Mouse (Mus musculus): ENCODE measurements around the gene Cep89. TPM values are rescaled to one million over a fixed set of nuclear protein-coding genes. Genes with fewer than 3 reads are reported as not detected.

The Cep89 gene
- polyA plus RNA-seq, 2 experiments = 11.6 to 14.5 TPM

DNA sequence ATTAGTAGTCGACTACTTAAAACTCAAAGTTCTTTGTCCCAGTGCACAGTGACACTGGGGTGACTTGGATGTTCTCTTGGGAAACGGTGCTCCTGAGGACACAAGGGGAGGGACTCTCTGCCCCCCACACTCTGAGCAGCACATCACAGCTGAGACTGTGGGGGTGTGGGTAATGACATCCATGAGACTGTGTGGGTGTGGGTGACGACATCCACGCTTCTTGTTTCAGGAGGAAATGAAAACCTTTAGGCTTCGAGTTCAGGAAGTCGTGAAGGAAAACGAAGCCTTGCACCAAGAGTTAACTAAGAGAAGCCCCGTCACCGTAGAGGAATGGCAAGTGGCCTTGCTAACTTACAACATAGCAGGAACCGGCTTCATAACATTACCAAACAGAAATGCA lies 26.2 kb downstream of the Cep89 start:
- ATAC-seq (ENCODE audit: insufficient read depth) (no peak), DNase-seq (ENCODE audit: low read depth in 3 of 3, low spot score in 3 of 3) (no peak)
- Histone ChIP-seq H3K4me3 (ENCODE audit: insufficient read depth in 1 of 2, low read depth in 2 of 2, low read length in 2 of 2) (no peak overlapping the region), H3K9ac (replicated peaks) (no peak overlapping the region), H3K36me3 (replicated peaks; ENCODE audit: control insufficient read depth, insufficient read depth, low read depth) (peaks cover 5% of the 10 kb centered on the region), H3K27ac (no peak overlapping the region), H3K4me1 (replicated peaks; ENCODE audit: control insufficient read depth in 2 of 2, insufficient read depth in 2 of 2, low read length in 1 of 2) (no peaks in the 10 kb centered on the region), H3K27me3 (ENCODE audit: control insufficient read depth, insufficient read depth, low read length) (no peaks in the 10 kb centered on the region), H3K9me3 (ENCODE audit: control insufficient read depth, low read length) (no peaks in the 10 kb centered on the region), H3K4me2 (ENCODE audit: low read depth) (no peak overlapping the region)
- 77% methylated on average over 10 of the region's 10 CpGs for WGBS (ENCODE audit: insufficient replicate concordance)
- TF ChIP-seq EP300 (IDR thresholded peaks at IDR 0.05; ENCODE audit: low read depth) (no peak), CTCF (IDR thresholded peaks at IDR 0.05; ENCODE audit: low read depth) (no peak)

DNA sequence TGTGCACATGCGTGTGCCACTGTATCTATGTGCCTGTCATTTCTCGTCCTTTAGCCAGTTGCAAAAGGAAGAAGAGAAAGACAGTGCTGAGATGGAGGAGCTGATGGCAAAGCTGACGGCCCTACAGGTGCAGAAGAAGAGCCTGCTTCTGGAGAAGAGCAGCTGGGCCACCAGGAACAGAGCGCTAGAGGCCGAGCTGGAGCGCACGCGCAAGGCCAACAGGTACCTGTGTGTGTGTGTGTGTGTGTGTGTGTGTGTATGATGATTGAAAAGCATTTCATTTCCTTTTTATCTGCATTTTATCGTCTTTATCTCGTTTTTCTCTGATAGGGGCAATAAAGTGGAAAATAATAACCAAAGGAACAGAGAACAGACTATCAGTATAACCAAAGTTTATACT lies 31.3 kb downstream of the Cep89 start:
- Histone ChIP-seq H3K36me3 (replicated peaks; ENCODE audit: control insufficient read depth, insufficient read depth, low read depth) (peaks cover 5% of the 10 kb centered on the region; the same call in 1 of the 2 replicates), H3K27ac (no peak overlapping the region), H3K9me3 (ENCODE audit: control insufficient read depth, low read length) (no peaks in the 10 kb centered on the region), H3K9ac (replicated peaks) (no peak overlapping the region), H3K27me3 (ENCODE audit: control insufficient read depth, insufficient read depth, low read length) (no peaks in the 10 kb centered on the region), H3K4me2 (ENCODE audit: low read depth) (no peak overlapping the region), H3K4me3 (ENCODE audit: insufficient read depth in 1 of 2, low read depth in 2 of 2, low read length in 2 of 2) (no peak overlapping the region), H3K4me1 (replicated peaks; ENCODE audit: control insufficient read depth in 2 of 2, insufficient read depth in 2 of 2, low read length in 1 of 2) (no peaks in the 10 kb centered on the region)
- TF ChIP-seq EP300 (IDR thresholded peaks at IDR 0.05; ENCODE audit: low read depth) (no peak), CTCF (IDR thresholded peaks at IDR 0.05; ENCODE audit: low read depth) (no peak)
- ATAC-seq (ENCODE audit: insufficient read depth) (no peak), DNase-seq (ENCODE audit: low read depth in 3 of 3, low spot score in 3 of 3) (no peak)
- 83% methylated on average over 10 of the region's 10 CpGs for WGBS (ENCODE audit: insufficient replicate concordance)

DNA sequence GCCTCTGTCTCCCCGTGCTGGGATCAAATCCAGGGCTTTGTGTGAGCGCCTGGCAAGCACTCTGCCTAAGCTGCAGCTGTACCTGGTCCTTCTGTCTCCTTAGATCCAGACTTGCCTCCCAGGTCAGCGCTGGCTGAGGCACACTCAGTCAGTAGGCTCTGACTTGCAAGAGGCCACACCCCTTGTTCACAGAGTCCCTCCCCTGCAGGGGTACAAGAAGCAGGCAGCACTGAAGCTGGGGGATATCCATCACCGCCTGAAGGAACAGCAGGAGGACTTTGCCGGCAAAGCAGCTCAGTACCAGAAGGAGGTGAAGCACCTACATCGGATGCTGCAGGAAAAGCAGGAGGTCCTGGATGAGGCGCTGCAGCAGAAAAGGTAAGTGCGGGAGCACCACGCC lies 38.4 kb downstream of the Cep89 start:
- DNase-seq (ENCODE audit: low read depth in 3 of 3, low spot score in 3 of 3) (no peak), ATAC-seq (ENCODE audit: insufficient read depth) (no peak)
- H3K9ac ChIP-seq (replicated peaks) = no peak overlapping the region
- no peaks in the 10 kb centered on the region for H3K27me3 ChIP-seq (ENCODE audit: control insufficient read depth, insufficient read depth, low read length)
- no peak overlapping the region for H3K4me2 ChIP-seq (ENCODE audit: low read depth)
- 77% methylated on average over 9 of the region's 9 CpGs for WGBS (ENCODE audit: insufficient replicate concordance)
- no peak overlapping the region for H3K27ac ChIP-seq
- peaks cover 7% of the 10 kb centered on the region for H3K36me3 ChIP-seq (replicated peaks; ENCODE audit: control insufficient read depth, insufficient read depth, low read depth)
- no peaks in the 10 kb centered on the region for H3K9me3 ChIP-seq (ENCODE audit: control insufficient read depth, low read length)
- no peak overlapping the region for H3K4me3 ChIP-seq (ENCODE audit: insufficient read depth in 1 of 2, low read depth in 2 of 2, low read length in 2 of 2)
- H3K4me1 ChIP-seq (replicated peaks; ENCODE audit: control insufficient read depth in 2 of 2, insufficient read depth in 2 of 2, low read length in 1 of 2) = no peaks in the 10 kb centered on the region
- TF ChIP-seq EP300 (IDR thresholded peaks at IDR 0.05; ENCODE audit: low read depth) (no peak), CTCF (IDR thresholded peaks at IDR 0.05; ENCODE audit: low read depth) (no peak)

DNA sequence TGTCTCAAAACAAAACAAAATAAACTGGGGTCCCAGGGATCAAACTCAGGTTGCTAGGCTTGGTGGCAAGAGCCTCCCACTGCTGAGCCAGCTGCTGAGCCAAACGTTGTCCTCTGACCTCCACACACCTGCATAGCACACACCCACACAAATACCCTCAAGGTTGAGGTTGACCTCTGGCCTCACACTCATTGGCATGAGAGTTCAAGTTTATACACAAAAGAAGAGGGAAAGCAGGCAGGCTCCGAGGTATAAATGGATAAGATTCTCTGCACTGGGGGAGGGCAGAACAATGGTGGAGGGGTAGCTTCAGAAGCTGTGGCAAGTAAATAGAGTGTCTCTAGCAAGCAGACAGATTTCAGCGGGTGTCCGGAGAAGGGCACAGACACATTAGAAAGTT lies 50.7 kb downstream of the Cep89 start:
- no peak overlapping the region for H3K4me3 ChIP-seq (ENCODE audit: insufficient read depth in 1 of 2, low read depth in 2 of 2, low read length in 2 of 2)
- H3K9me3 ChIP-seq (ENCODE audit: control insufficient read depth, low read length) = no peaks in the 10 kb centered on the region
- peaks cover 0 to 4% of the 10 kb centered on the region in 2 experiments; a peak in 1 of 4 replicates for H3K4me1 ChIP-seq (replicated peaks; ENCODE audit: control insufficient read depth in 2 of 2, insufficient read depth in 2 of 2, low read length in 1 of 2)
- H3K9ac ChIP-seq (replicated peaks) = no peak overlapping the region
- 50% methylated on average over 4 of the region's 4 CpGs for WGBS (ENCODE audit: insufficient replicate concordance)
- no peak overlapping the region for H3K4me2 ChIP-seq (ENCODE audit: low read depth)
- no peaks in the 10 kb centered on the region for H3K27me3 ChIP-seq (ENCODE audit: control insufficient read depth, insufficient read depth, low read length)
- DNase-seq (ENCODE audit: low read depth in 3 of 3, low spot score in 3 of 3) (no peak), ATAC-seq (ENCODE audit: insufficient read depth) (no peak)
- TF ChIP-seq EP300 (IDR thresholded peaks at IDR 0.05; ENCODE audit: low read depth) (no peak), CTCF (IDR thresholded peaks at IDR 0.05; ENCODE audit: low read depth) (no peak)
- no peaks in the 10 kb centered on the region for H3K36me3 ChIP-seq (replicated peaks; ENCODE audit: control insufficient read depth, insufficient read depth, low read depth)
- no peak overlapping the region for H3K27ac ChIP-seq

DNA sequence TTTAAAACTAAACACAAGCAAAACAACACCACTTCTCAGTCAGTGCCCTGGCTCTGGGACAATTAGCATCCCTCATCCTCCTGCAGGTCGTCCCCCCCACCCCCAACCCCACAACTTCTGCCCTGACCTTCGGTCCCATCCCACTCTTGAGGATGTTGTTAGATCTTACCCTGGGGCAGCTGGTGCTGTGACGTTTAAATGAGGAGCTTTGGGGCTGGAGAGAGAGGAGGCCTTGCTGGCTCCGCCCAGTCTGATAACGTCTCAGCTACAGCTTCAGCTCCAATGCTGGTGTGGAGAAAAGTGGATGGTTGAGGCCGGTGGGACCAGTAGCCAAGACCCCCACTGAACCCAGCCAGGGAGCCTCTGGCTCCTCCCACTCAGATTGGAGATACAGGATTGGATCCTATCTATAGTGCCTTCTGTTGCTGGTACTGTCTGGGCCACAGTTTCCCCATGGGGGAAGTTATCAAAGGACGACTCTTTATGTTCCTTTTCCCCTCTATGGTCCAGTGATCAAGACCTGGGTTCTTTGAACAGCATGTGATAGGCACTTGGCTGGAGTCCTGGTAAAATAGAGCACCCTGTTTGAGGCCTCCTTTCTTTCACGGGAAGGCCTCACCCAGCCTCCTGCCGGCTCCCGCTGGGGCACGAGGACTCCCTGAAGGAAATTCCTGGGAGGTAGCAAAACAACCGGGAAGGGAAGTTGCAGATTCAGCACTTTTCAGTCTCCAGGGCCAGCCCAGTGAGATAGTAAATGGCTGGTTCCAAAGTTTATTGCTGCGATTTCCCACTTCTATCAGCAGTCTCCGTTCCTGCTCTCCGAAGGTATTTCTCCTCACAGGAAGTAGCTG lies 51.4 kb downstream of the Cep89 start, which contains the start of gene Slc7a9:
Slc7a9 (plus strand) TSS at position 801 of the 851 bp plus-strand sequence.
- Histone ChIP-seq H3K27ac (no peak within 1 kb of the TSS), H3K27me3 (ENCODE audit: control insufficient read depth, insufficient read depth, low read length) (no peaks in the 10 kb centered on the region), H3K9me3 (ENCODE audit: control insufficient read depth, low read length) (no peaks in the 10 kb centered on the region), H3K9ac (replicated peaks) (no peak within 1 kb of the TSS), H3K4me1 (replicated peaks; ENCODE audit: control insufficient read depth in 2 of 2, insufficient read depth in 2 of 2, low read length in 1 of 2) (peaks cover 0 to 4% of the 10 kb centered on the region in 2 experiments; a peak in 1 of 4 replicates), H3K4me2 (ENCODE audit: low read depth) (no peak within 1 kb of the TSS), H3K4me3 (ENCODE audit: insufficient read depth in 1 of 2, low read depth in 2 of 2, low read length in 2 of 2) (no peak within 1 kb of the TSS; a peak in 1 of 4 replicates), H3K36me3 (replicated peaks; ENCODE audit: control insufficient read depth, insufficient read depth, low read depth) (no peaks in the 10 kb centered on the region)
- ATAC-seq (ENCODE audit: insufficient read depth) (no peak), DNase-seq (ENCODE audit: low read depth in 3 of 3, low spot score in 3 of 3) (no peak)
- TF ChIP-seq EP300 (IDR thresholded peaks at IDR 0.05; ENCODE audit: low read depth) (no peak), CTCF (IDR thresholded peaks at IDR 0.05; ENCODE audit: low read depth) (no peak)
- 17% methylated on average over 15 of the region's 15 CpGs for WGBS (ENCODE audit: insufficient replicate concordance)
